Mouse (Mus musculus): ENCODE measurements at regions not wholly inside any gene's neighbourhood (a gene's known extent, or its start where the extent isn't known, plus 50 kb on each side); places are given as distances from the start of the nearest gene placed in this dataset.
"Not testable (repeated sequence)": the region's sequence is repeated elsewhere in the genome, so short reads cannot be mapped to it uniquely, and the experiment has no call there.

DNA sequence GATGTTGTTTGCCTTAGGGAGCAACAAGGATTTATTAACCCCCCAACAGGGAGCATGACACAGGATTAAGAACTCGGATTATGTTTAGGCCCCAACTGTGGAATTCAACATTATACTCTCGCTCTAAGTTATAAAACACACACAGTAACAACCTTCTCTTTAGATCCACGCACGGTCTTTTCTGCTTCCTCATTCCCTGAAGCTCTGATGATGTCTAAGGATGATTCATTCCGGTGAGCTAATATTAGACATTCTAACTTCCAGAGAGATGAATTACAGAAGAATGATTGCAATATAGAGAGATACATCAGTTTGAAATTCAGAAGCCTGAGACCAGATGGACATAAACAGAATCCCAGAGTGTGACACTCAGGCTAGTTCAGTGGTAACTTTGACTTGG lies 245.0 kb downstream of the Enc1 start:
- no peak for DNase-seq (ENCODE audit: low spot score)

DNA sequence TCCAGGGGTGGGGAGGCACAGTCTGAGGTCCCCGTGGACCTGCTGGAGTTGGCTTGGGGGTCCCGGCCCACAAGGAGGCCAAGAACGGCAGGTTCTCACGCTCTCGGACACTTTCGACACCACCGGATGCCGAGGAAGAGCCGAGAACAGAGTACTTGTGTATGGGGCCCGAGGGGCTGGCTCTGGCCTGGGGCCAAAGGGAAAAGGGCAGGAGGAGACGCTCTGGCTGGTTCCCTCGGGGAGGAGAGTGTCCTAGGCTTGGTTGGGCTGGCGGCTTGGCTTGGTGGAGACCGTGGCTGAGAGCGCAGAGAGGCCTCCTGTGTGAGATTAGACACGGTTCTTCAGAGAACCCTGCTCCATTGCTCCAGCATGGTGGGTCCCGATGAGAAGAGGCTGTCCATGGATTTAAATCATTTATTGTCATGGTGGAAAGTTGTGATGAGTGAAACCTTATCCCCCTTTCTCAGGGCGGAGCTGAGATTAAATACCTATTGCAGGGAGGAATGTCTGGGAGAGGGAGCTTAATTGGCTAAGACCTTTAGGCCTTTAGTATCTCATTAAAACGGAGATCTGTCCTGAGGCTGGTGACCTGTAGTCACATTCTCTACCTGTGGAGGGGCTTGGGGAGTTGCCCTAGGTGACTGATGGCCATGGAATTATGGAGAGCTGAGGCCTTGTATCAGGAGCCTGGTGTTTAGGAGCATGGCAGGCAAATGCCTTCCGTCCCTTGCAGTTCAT lies 244.1 kb downstream of the Enc1 start:
- DNase-seq (ENCODE audit: low spot score), result no peak

DNA sequence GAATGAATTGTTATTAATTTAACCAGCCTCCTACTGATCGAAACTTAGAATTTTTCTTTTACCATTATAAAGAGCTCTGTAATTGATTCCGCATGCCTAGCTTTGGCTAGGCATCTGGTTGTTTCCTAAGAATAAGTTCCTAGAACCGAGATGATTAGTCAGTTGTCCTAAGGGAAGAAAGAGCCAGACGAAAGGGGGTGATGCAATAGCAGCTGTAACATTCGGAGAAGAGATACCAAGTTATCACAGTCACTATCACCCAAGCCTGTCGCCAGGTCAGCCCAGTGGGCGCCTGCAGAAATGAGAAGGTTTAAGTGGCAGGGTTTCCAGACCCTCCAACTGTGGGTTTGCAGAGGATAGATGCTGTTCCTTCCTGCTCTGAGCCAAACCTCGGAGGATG lies 242.8 kb downstream of the Enc1 start:
- DNase-seq (ENCODE audit: low spot score), result no peak

DNA sequence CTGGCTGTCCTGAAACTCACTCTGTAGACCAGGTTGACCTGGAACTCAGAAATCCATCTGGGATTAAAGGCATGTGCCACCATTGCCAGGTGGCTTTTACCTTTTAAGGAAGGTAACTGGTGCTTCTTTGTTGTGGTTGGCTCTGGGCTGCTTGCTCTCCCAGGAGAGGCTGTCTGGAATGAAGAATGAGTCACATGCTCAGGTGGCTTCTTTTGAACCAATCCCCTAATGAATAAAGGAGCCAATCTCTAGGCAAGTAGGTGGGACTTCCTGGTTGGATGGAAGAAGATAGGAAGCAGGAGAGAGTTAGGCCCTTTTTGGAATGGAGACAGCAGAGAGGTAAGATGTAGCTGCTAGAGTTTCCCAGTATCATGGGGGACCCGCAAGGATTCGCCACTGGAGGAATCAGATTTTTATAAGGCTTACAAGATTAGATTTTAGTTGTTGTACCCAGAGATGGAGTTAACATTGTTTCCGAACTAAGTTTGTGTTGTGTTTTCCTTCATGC lies 241.6 kb downstream of the Enc1 start:
- no peak for DNase-seq (ENCODE audit: low spot score)

DNA sequence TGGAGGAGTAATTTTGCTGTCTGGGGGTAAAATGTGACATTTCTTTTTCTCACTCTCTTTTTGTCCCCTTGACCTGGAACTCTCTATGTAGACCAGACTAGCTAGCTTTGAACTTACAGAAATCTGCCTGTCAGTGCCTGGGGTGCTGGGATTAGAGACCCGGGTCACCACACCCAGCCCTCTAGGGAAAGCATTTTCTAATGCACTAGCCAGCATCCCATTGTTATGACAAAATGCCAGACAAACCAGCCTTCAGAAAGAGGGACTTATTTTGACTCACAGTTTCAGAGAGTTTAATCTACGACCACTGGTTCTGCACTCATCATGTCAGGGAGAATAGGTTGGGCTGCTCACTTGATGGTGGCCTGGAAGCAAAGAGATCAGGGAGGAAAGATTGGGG lies 240.4 kb downstream of the Enc1 start:
- no peak for DNase-seq (ENCODE audit: low spot score)

DNA sequence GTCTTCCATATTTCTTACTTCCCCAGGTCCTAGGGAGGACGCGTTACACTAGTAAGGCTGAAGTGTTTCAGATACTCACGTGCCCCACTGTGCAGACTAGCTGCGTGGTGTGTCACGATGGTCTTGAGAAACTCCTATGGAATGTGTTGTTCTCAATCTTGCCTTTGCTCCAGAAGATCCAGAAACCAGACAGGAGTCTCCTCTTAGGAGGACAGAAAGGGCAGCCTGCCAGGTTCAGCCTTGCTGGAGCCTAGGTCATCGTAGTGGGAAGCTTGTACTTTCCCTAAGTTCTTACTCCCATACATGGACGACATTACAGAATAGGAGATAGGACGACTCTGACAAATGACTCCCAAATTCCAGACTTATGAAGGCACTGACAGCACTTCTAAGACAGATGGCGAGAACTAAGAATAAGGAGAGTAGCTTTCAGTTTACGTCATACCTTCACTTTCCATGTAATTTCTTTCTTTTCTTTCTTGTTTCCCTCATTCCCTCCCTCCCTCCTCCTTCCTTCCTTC lies 238.2 kb downstream of the Enc1 start:
- DNase-seq (ENCODE audit: low spot score), result no peak

DNA sequence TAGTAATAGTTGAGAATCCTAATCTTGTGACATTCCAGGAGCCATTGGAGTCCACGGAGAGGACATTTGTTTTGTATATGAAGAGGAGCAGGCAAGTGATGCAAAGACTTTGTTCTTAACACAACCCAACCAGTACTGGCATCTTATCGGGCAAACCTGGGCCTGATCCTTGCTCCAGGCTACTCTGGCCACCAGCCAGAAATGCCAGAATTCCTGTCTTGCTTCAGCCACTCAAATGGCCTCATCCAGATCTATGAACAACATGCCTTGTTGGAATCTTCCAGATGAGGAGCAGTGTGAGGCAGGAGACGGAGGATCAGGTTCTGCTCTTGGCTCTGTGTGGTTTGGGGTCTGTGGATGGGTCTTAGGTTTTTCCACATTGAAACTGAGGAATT lies 233.1 kb downstream of the Enc1 start:
- no peak for DNase-seq (ENCODE audit: low spot score)

DNA sequence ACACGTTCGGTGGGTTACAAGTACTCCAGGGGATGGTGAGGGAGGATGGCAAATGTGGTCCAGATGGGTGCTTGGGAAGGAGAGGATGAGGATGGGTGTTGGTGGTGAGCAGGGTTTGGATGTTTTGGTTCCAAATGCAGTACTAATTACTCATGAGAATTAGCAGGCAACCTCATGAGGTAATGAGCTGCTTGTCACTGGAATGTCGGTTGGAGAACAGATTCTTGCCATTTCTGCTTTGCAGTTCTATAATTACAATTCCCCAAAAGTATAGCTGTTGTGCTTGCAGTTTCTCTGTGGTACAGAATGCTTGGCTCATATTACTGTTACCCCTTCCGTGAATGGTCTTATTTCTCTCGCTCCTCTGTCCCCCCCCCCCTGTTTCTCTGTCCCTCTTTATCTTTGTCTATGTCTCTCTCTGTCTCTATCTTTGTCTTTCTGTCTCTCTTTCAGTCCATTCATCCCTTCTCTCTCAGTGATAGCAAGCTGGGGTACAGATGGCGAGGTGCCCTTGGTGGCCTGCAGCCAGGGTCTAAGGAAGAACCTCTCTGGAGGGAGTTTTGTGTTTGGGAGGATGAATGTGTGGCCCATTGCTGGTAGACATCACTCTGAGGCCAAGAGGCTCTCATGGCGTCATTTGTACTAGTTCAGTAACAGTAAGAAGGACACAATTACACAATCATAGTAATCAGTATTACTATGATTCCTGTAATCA lies 232.5 kb downstream of the Enc1 start:
- no peak for DNase-seq (ENCODE audit: low spot score)

DNA sequence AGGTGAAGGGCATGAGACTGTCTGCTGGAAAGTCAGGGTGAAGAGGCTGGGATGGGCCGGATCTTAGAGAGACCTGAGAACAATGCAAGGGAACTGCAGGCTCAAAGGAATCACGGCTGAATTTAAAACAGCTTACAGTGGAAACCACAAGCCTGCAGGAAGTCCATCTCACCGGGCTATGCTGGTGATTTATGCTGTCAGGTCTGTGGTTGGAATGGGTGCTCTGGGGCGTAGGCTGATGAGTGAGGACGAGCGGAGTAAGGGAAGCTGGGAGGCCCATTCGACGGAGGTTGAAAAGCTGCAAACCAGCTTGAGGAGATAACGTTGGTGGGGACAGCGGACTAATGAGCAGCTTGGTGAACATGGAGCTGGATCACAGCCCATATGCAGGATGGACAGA lies 229.1 kb downstream of the Enc1 start:
- no peak for DNase-seq (ENCODE audit: low spot score)

DNA sequence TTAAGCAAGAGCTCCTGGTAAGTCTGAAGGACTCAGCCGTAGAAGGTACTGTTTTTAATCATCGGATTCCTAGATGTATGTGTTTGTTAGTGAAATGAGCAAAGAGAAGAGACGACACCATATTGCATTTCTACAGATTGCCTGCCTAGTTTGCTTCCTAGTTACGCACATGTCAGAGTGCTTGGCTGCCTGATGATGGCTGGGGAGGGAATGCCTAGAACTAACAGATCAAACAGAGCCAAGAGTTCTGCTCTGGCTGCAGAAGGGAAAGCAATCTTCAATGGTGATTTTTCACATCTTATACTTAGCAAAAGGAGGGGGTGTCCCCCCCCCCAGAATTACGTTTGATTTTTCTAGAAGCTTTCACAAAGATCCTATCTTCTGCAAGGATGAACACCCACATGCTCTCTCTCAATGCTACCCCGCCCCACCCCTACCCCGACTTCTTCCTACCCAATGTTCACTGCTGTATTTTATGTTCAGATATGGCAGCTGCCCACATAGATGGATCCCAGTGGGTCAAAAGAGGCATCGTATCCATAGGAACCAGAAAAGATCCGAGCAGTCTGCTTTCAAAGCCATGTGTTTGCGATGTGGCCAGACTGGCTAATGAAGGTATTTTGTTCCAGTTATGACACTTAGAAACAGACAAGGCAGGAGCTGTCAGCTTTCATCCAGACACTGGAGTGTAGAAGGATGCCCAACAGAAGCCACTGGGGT lies 228.1 kb downstream of the Enc1 start:
- DNase-seq (ENCODE audit: low spot score), result no peak

DNA sequence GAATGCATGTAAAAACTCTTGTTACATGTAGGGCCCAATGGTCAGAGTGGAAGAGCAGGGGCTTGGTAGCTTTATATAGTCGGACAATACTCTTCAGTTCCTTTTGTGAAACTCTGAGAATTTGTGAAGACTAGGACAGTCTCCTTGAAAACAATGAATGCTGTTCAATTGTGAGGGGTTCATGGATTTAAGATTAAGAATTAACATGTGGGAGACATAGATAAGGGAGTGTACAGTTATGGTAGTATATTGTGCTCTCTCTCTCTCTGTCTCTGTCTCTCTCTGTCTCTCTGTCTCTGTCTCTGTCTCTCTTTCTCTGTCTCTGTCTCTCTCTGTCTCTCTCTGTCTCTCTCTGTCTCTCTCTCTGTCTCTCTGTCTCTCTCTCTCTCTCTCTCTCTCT lies 225.7 kb downstream of the Enc1 start:
- DNase-seq (ENCODE audit: low spot score), result not testable (repeated sequence)

DNA sequence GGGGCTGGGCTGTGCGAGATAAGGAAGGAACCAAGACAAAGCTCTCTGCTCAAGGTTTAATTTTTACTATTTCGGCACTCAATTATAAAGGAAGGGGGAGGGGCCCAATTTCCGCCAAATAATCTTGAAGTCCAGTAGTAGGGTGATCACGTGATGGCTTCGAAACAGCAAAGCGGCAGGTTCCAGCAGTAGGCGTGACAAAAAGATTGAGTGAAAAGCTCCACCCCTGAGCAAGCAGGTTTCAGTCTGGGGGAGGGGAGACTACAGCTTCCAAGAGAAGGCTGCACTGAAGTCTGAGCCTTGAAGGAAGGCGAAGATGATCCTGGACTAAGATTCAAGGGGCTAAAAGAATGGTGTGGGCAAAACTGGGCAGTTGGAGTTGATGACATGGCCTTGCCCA lies 222.9 kb downstream of the Enc1 start:
- no peak for DNase-seq (ENCODE audit: low spot score)

DNA sequence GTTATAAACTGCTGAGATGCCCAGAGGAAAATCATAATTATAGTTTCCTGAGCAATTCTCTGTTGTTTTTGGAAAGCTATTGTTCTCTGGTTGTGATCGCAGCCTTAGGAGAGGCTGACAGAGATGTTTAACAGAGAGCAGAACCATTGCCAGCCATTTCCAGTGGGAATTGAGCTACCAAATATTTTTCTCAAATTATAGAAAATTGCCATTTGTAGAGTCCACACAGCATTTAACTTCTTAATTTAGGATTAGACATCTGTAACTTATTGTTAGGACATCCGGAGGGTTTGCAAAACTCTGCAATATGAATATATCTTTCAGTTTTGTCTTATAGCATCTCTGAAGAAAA lies 222.0 kb downstream of the Enc1 start:
- DNase-seq (ENCODE audit: low spot score), result no peak

DNA sequence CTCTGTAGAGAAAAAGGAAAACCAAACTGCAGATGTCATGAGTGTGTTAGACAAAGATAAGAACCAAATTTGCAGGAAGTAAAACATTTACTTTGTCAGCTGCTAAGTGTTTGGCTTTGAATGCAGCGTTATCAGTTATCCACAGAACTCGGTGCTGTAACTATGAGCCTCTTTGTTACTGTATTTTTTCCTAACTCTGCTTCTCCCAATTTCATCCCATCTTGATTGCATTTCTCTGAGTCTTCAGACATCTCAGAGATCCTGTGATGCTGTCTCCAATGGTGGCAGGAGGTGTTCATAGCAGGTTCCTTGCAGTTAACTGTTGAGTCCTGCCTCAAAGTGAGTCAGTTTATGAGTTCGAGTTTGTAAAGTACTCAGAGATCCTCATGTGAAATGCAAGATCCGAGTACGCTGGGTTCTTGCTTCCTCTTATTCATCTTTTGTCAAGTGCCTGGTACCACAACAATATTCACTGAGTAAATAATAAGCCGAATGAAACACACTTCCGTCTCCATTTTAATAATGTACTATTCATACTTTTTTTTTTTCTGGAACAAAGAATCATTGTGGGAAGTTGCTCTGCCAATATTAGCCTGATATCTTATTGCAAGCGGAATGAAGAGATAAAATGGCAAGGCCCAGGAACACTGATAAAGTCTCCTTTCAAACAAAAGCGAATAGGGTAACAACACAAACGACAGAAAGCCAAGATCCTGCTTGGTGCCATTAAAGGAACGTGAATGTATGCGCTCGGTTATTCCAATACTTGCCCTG lies 221.4 kb downstream of the Enc1 start:
- no peak for DNase-seq (ENCODE audit: low spot score)

DNA sequence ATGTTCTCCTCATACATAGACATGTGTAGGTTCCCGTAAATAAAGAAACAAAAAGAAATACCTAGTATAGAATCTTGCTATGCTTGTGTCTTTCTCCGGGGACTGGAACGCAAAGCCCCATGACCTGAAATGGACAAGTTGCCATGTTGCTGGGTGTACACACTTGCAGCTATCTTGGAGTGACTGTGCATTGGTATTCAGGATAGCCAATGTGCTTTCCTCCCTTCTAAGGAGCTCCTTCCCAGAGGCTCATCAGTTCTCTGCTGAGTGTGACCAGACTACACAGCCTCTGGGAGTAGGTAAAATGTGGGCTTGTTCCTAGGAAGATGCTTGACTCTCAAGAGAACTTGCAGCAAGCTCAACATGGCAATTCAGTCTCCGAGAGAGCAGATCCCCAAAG lies 220.3 kb downstream of the Enc1 start:
- DNase-seq (ENCODE audit: low spot score), result no peak

DNA sequence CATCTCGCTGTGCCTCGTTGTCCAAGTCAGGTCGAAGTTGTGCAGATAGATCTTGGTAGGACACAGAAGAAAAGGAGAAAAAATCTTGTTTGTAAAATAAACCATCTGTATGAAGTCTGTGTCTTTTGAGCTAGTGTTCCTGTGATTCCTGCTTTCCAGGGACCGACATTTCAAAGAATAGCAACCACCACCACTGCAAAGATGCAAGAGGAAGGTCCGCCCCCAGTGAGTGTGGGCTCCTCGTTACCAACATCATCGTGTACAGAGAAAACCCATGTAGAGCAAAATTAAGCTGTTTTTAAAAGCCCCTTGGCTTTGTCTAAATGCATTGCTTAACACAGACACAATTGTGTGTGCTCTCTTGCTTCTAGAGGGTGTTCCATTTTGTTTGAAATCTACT lies 218.2 kb downstream of the Enc1 start:
- DNase-seq (ENCODE audit: low spot score), result no peak

DNA sequence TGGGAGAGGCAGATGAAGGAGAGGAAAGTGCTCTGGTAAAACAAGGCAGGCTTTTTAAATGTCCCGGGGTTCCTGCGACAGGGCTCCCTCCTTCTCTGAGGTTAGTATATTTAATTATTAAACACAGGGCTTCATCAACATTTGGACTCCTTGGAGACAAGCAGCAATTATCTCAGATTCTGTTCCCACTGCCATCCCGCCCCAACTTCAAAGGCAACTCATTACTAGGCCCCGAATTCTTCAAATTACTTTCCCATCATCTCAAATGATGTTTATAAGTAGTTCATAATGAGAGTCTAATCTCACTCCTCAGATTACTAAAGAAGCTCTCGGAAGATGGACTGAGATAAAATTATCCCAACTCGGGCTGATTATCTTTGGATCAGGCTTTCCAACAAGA lies 215.1 kb downstream of the Enc1 start:
- DNase-seq (ENCODE audit: low spot score), result no peak

DNA sequence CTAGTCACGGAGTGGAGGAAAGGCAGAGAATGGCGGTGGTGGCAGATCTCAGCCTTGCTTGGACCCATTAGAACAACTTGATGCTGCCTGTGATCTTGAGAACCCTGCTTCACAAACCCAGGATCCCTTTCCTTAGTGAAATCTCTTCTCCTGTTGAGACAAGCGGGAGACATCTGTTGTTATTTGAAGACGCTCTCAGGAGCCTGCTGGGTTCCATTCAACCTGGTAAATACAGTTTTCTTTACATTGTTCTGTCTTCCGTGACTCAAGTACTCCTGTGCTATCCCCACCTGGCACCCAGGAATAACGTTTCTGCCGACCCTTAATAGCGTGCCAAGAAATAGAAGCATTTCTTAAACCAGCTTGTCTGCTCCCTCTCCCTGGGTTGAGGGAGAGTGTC lies 213.8 kb downstream of the Enc1 start:
- DNase-seq (ENCODE audit: low spot score), result no peak

DNA sequence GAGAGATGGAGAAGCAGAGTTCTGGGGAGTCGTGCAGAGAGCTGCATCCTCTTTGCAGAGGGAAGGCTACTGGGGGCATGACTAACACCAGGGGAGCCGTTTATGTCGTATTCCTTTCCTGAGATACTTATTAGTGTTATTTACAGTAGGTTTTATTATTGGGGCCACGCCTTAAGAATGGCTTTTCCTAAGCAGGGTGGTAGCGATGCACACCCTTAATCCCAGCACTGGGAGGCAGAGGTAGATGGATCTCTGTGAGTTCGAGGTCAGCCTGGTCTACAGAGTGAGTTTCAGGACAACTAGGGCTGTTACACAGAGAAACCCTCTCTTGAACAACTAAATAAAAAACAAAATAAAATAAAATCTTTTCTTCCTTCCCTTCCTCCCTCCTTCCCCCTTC lies 212.6 kb downstream of the Enc1 start:
- no peak for DNase-seq (ENCODE audit: low spot score)

DNA sequence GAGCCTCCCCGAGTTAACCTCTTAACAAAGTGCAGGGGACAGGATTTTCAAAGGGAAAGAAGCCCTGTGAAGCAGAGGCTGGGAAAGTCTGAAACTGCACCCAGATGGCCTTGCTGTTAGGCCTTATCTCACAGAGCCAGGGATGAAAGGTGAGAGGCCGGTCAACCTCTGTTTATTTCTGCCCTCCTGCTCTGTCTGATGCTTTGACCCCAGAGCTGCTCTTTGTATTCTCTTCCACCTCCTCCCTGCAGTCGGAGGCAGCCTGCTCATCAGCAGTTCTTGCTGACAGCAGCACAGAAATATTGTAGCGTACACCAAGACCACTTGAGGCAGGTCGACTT lies 212.2 kb downstream of the Enc1 start:
- no peak for DNase-seq (ENCODE audit: low spot score)

DNA sequence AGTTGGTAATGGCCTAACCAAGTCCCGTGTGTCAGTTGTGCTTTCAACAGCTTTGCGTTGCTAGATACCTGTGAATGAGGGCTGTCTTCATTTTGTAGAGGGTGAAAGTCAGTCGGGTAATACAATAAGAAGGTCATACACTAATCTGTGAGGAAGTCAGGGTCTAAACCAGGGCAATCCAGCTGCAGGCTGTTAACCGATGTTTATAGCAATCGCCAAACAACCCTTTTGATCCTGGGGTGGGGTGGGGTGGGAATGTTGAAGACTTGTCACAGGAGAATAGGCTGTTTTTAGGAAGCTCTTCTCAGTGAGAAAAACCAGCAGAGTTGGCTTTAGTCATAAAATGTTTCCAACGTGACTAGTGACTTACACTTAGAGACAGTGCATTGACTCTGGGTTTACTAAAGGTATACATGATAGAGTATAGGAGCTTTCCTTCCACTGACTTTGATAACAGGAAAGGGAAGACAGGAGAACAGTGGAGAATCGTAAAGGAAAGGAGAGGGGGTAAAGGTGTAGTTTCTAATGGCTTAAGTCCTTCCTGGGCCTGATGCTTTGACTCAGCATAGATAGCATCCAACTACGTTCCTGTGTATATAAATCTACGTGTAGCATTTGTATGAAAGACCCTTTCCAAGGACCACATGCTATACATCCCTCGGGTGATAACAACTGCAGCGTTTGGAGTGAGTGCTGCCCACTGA lies 211.6 kb downstream of the Enc1 start:
- no peak for DNase-seq (ENCODE audit: low spot score)

DNA sequence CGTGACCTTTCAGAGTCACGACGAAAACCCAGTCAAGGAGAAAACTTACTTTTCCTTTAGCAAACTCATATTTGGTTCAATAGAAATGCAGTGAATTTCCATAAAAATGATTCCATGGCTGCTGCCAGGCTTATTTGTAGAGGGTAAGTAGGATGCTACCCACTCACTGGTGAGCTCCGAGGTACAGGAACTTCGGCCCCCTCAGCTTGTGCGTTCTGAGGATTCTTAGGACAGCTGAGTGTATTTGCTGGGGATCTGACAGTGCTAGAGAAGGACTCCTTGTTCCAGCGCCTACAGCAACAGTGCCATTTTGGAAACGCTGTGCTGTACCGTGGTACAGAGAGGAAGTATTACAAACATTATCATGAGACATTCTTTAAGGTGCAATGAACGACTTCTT lies 210.4 kb downstream of the Enc1 start:
- no peak for DNase-seq (ENCODE audit: low spot score)
